Mouse (Mus musculus) forebrain, embryonic 12.5 days (tissue): ENCODE measurements around the gene Nod2. TPM values are rescaled to one million over a fixed set of nuclear protein-coding genes. Genes with fewer than 3 reads are reported as not detected.
A peak's percentile ranks its signal among the peaks of the same experiment; 100 is the strongest.

Experiments
- ATAC-seq: fragments of 200-750 bp; cut with Nextera tagmentation; 2 replicates; pipeline ENCODE4 v1.8.0; 2017; ENCODE audit warnings: moderate TSS enrichment; ENCODE audit not compliant: low FRiP score
- H3K27ac ChIP-seq: fragments of 300-500 bp; sonication (generic); 2 replicates; pipeline ENCODE4 v1.5.1; 2016; ENCODE audit warnings: mild to moderate bottlenecking
- H3K27me3 ChIP-seq: fragments of 300-500 bp; sonication (generic); 2 replicates; pipeline ENCODE4 v1.6.1; 2016; ENCODE audit warnings: mild to moderate bottlenecking
- H3K36me3 ChIP-seq: fragments of 300-500 bp; sonication (generic); replicated peaks from 2 replicates; pipeline ENCODE4 v1.6.1; 2016; ENCODE audit warnings: mild to moderate bottlenecking
- H3K4me1 ChIP-seq: fragments of 300-500 bp; sonication (generic); 2 replicates; pipeline ENCODE4 v1.6.1; 2016
- H3K4me2 ChIP-seq: fragments of 300-500 bp; sonication (generic); 2 replicates; pipeline ENCODE4 v1.6.1; 2016; ENCODE audit warnings: mild to moderate bottlenecking, moderate library complexity
- H3K4me3 ChIP-seq: fragments of 300-500 bp; sonication (generic); replicated peaks from 2 replicates; pipeline ENCODE4 v1.5.1; 2016; ENCODE audit warnings: mild to moderate bottlenecking
- H3K9ac ChIP-seq: fragments of 300-500 bp; sonication (generic); 2 replicates; pipeline ENCODE4 v1.6.1; 2016; ENCODE audit warnings: mild to moderate bottlenecking
- H3K9me3 ChIP-seq: fragments of 300-500 bp; sonication (generic); 2 replicates; pipeline ENCODE4 v1.6.1; 2016
- WGBS: fragments of 180-500 bp; shearing (Covaris S2); methylation state at CpG from one replicate; pipeline ENCODE4 v1.1.7; 2016; 5-methylcytosine and 5-hydroxymethylcytosine counted together
- polyA plus RNA-seq: library from polyadenylated mRNA; unstranded; fragments of >200 nt; fragmentation: Nextera tagmentation; extraction: Ambion mirVana; gene quantifications from 2 replicates; pipeline ENCODE4 v1.2.1, GENCODE M21; 2016

Nod2 gene
- polyA plus RNA-seq, 1 experiment from 2014 or later: 0.11 TPM

DNA sequence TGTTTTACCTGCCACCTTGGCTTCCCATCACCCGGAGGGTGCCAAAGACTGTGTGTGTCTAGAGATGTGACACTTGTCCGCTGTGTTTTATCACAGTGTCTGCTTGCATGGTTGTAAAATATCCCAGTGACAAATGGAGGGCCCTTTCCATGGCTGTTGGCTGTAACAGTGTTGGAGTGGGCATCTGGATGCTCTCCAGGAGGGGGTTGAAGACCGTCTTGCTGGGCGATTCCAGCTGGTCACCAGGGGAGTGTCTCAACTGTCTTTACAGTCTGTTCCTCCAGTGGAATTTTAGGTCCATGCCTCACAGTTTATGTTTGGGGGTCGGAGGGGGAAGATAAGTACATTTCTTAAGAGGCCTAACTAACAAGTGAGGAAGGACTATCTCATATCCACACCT is 26.2 kb upstream of the Nod2 start:
- WGBS: 78% methylated on average over 5 of the region's 5 CpGs

GRCm38 (mm10) chr8:88621408-88621807 is 25.7 kb upstream of the Nod2 start:
- no peaks in the 10 kb centered on the region; the same call in 1 of the 2 replicates for H3K9me3 ChIP-seq

More for the DNA sequence above, 26.2 kb upstream of the Nod2 start:
- H3K27me3 ChIP-seq: peaks cover 43% of the 10 kb centered on the region
- no peak overlapping the region for H3K9ac ChIP-seq
- no peak overlapping the region for H3K4me3 ChIP-seq
- H3K36me3 ChIP-seq: no peaks in the 10 kb centered on the region
- H3K4me2 ChIP-seq: no peak overlapping the region
- peaks cover 4% of the 10 kb centered on the region for H3K4me1 ChIP-seq
- no peaks in the 10 kb centered on the region; the same call in 1 of the 2 replicates for H3K9me3 ChIP-seq
- H3K27ac ChIP-seq: no peak overlapping the region
- ATAC-seq: no peak

GRCm38 (mm10) chr8:88623351-88623750 is 23.8 kb upstream of the Nod2 start:
- WGBS: 74% methylated on average over 3 of the region's 3 CpGs
- no peak for ATAC-seq
- Histone ChIP-seq H3K36me3 (no peaks in the 10 kb centered on the region), H3K4me1 (peaks cover 12% of the 10 kb centered on the region), H3K4me2 (no peak overlapping the region), H3K27me3 (peaks cover 60% of the 10 kb centered on the region), H3K27ac (no peak overlapping the region), H3K4me3 (no peak overlapping the region), H3K9me3 (no peaks in the 10 kb centered on the region; the same call in 1 of the 2 replicates), H3K9ac (no peak overlapping the region)

More at GRCm38 (mm10) chr8:88621408-88621807, 25.7 kb upstream of the Nod2 start:
- Histone ChIP-seq H3K4me3 (no peak overlapping the region), H3K4me1 (peaks cover 4% of the 10 kb centered on the region), H3K4me2 (no peak overlapping the region), H3K27ac (no peak overlapping the region), H3K36me3 (no peaks in the 10 kb centered on the region), H3K27me3 (peaks cover 48% of the 10 kb centered on the region), H3K9ac (no peak overlapping the region)
- peak; percentile 58; the same call in 1 of the 2 replicates for ATAC-seq
- 1% methylated on average over 8 of the region's 8 CpGs for WGBS

DNA sequence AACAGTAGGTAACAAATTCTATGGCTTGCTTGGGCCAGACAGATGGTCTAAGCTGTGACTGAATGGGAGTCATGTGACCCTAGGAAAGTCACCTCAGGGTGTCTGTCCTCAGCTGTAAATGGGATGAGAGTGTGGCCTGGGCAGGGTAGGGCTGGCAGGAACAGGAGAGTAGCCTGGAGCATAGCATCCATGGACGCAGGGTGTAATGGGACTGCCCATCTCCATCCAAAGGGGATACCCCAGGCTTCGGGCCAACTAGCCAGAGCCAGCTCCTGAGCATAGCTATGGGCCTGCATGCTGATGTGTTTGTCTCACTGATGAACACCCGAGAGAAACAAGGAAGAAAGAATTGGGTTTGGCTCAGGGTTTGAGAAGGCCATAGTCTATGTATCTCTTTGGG is 22.8 kb upstream of the Nod2 start:
- H3K9me3 ChIP-seq: no peaks in the 10 kb centered on the region; the same call in 1 of the 2 replicates
- H3K27me3 ChIP-seq: peaks cover 70% of the 10 kb centered on the region
- no peak overlapping the region for H3K9ac ChIP-seq
- H3K4me3 ChIP-seq: no peak overlapping the region
- H3K4me1 ChIP-seq: peaks cover 19% of the 10 kb centered on the region
- no peak for ATAC-seq
- no peak overlapping the region for H3K4me2 ChIP-seq
- WGBS: 91% methylated on average over 3 of the region's 3 CpGs
- no peak overlapping the region for H3K27ac ChIP-seq
- H3K36me3 ChIP-seq: no peaks in the 10 kb centered on the region

DNA sequence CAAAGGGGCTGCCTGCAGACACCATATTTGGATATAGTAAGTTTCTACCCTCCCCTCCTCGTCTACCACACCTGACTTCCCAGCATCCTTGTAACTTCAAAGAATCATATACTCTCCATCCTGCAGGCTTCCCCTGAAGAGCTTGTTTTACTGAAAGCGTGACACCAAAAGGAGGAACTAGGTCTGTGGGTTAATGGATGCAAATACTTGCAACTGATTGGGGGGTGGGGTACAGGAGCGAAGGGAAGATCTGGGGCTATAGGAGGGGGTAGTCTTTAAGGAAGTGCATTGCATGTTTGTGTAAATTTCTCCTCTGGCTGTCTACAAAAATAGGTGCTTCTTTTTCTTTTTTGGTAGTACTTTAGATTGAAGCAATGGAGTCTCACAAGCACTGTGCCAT is 20.7 kb upstream of the Nod2 start:
- H3K4me2 ChIP-seq: no peak overlapping the region
- H3K36me3 ChIP-seq: no peaks in the 10 kb centered on the region
- H3K9ac ChIP-seq: no peak overlapping the region
- 76% methylated on average over 3 of the region's 3 CpGs for WGBS
- no peak overlapping the region for H3K27ac ChIP-seq
- H3K4me3 ChIP-seq: no peak overlapping the region
- peaks cover 62% of the 10 kb centered on the region for H3K27me3 ChIP-seq
- no peak for ATAC-seq
- no peaks in the 10 kb centered on the region for H3K9me3 ChIP-seq
- peaks cover 15% of the 10 kb centered on the region for H3K4me1 ChIP-seq

- H3K9ac ChIP-seq: peak overlapping the region; percentile 61
- peak overlapping the region; percentile 80 for H3K4me2 ChIP-seq
- H3K4me1 ChIP-seq: peaks cover 15% of the 10 kb centered on the region
- H3K36me3 ChIP-seq: no peaks in the 10 kb centered on the region
- WGBS: 14% methylated on average over 19 of the region's 19 CpGs
- peak overlapping the region; percentile 53 for H3K4me3 ChIP-seq
- no peaks in the 10 kb centered on the region for H3K9me3 ChIP-seq
- H3K27ac ChIP-seq: 0 out of 2 replicates have a peak overlapping the region, but pooled peaks have one; percentile 48
- peaks cover 61% of the 10 kb centered on the region for H3K27me3 ChIP-seq
- no peak for ATAC-seq
Observed at GRCm38 (mm10) chr8:88626940-88627264, 20.2 kb upstream of the Nod2 start.

- peak; percentile 85 for ATAC-seq
- Histone ChIP-seq H3K9me3 (no peaks in the 10 kb centered on the region), H3K4me2 (peak overlapping the region; percentile 80), H3K4me3 (peak overlapping the region; percentile 53), H3K9ac (peak overlapping the region; percentile 61), H3K36me3 (no peaks in the 10 kb centered on the region), H3K4me1 (peaks cover 15% of the 10 kb centered on the region), H3K27ac (peak overlapping the region; percentile 48), H3K27me3 (peaks cover 55% of the 10 kb centered on the region)
- under 1% methylated on average over 105 of the region's 105 CpGs for WGBS
Observed at GRCm38 (mm10) chr8:88627265-88627991, 19.7 kb upstream of the Nod2 start.

DNA sequence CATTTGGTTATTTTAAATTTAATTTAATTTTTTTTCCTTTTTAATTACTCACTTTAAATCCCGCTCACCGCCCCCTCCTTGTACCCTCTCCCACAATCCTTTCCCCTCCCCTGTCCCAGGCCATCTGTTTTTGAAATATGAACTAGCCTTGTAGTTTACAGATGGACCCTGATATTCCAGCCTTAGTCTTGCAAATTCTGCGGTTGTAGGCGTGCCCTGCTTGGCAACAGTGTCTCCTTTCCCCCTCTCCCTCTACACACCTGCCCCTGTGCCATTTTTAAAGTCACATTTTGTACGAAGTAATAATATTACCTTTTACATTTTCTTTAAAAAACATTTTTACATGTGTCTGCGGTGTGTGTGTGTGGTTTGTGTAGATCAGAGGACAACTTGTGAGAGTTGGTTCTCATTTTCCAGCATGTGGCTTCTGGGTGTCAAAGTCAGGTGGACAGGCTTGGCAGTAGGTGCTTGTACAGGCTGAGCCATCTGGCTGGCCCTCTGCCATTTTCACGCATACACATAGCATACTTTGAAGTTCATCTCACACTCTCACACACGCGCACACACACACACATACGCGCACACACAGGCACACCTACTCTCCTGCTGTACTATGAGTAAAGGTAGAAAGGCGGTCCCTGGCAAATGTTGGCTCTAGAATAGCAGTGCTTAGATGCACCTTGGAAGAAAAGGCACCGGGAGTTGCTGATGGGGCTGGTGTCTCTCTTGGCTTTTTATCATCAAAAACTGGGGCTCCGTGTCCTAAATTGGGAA is 18.9 kb upstream of the Nod2 start:
- Histone ChIP-seq H3K36me3 (no peaks in the 10 kb centered on the region), H3K9ac (peak overlapping the region; percentile 61; the same call in 1 of the 2 replicates), H3K4me1 (peaks cover 15% of the 10 kb centered on the region), H3K4me3 (peak overlapping the region; percentile 53), H3K9me3 (no peaks in the 10 kb centered on the region), H3K4me2 (peak overlapping the region; percentile 80), H3K27me3 (peaks cover 52% of the 10 kb centered on the region), H3K27ac (no peak overlapping the region)
- ATAC-seq: no peak
- WGBS: 65% methylated on average over 14 of the region's 14 CpGs

GRCm38 (mm10) chr8:88630225-88630624 is 16.9 kb upstream of the Nod2 start:
- Histone ChIP-seq H3K27ac (no peak overlapping the region), H3K9ac (no peak overlapping the region), H3K36me3 (no peaks in the 10 kb centered on the region), H3K4me2 (no peak overlapping the region), H3K4me3 (no peak overlapping the region), H3K9me3 (no peaks in the 10 kb centered on the region), H3K4me1 (peaks cover 15% of the 10 kb centered on the region), H3K27me3 (peaks cover 42% of the 10 kb centered on the region)
- no peak for ATAC-seq
- WGBS: 83% methylated on average over 4 of the region's 4 CpGs

GRCm38 (mm10) chr8:88631081-88631480 is 16.0 kb upstream of the Nod2 start:
- no peak overlapping the region for H3K9ac ChIP-seq
- H3K36me3 ChIP-seq: no peaks in the 10 kb centered on the region
- peaks cover 15% of the 10 kb centered on the region for H3K4me1 ChIP-seq
- H3K27me3 ChIP-seq: peaks cover 33% of the 10 kb centered on the region
- no peak overlapping the region for H3K27ac ChIP-seq
- no peak overlapping the region for H3K4me2 ChIP-seq
- no peak overlapping the region for H3K4me3 ChIP-seq
- no peaks in the 10 kb centered on the region for H3K9me3 ChIP-seq
- ATAC-seq: no peak

GRCm38 (mm10) chr8:88633343-88633765 is 13.8 kb upstream of the Nod2 start:
- 85% methylated on average over 7 of the region's 7 CpGs for WGBS
- Histone ChIP-seq H3K9me3 (no peaks in the 10 kb centered on the region), H3K36me3 (no peaks in the 10 kb centered on the region), H3K4me3 (no peak overlapping the region), H3K9ac (no peak overlapping the region), H3K27me3 (peaks cover 18% of the 10 kb centered on the region), H3K4me1 (peaks cover 7% of the 10 kb centered on the region; the same call in 1 of the 2 replicates), H3K4me2 (no peak overlapping the region), H3K27ac (no peak overlapping the region)
- ATAC-seq: no peak

DNA sequence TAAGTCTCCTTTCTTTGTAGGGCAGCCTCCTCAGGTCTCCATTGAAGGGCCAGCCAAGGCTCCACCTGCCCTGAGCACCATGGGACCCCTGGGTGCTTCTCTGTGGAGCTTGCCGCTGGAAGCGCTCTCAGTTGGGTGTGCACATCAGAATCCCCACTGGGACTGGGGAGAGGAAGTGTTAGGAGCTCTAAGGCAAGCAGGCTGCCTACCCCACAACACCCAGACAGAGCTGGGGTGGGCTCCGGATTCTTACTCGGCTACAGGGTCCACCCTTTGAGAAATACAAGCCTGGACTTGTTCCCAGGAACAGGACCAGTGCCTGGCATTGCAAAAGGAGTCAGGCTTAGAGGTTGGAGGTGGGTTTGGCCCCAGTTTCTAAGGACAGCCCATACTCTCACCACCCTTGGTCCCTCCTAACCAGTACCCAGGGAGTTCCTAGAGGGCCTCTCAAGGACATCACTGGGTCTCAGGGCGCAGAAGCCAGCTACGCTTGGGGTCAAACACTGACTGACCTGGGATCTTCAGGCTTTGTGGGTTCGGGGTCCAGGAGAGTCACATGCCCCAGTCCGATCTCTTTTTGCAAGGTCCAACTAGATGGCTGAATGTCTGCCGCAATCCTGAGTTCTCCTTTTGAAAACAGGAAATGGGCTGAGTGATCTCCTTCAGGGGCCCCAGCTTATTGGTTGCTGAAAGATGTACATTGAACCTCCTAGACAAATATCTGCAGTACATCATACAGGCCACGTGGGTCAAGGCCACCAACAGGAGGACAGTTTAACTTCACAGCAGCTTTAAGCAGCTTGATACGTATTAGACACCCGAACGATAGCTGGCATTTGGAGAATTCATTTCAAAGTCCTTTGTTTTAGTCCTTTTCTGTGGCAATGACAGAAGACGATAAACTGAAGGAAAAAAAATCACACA is 11.4 kb upstream of the Nod2 start, which contains the start of gene Snx20:
Gene Snx20 (minus strand): TSS at position 655 of the 924 bp plus-strand sequence.
- Histone ChIP-seq H3K36me3 (no peaks in the 10 kb centered on the region), H3K9ac (no peak within 1 kb of the TSS), H3K4me2 (no peak within 1 kb of the TSS), H3K4me1 (no peaks in the 10 kb centered on the region), H3K9me3 (no peaks in the 10 kb centered on the region), H3K4me3 (no peak within 1 kb of the TSS), H3K27ac (no peak within 1 kb of the TSS), H3K27me3 (peaks cover 4% of the 10 kb centered on the region; the same call in 1 of the 2 replicates)
- no peak for ATAC-seq
- WGBS: 86% methylated on average over 14 of the region's 14 CpGs
